Mouse (Mus musculus) MEL-GATA-1-ER (cell line): ENCODE data around the gene Gcgr.
"Not testable (repeated sequence)": the region's sequence is repeated elsewhere in the genome, so short reads cannot be mapped to it uniquely, and the experiment has no call there.

Experiments
- DNase-seq: peaks from one replicate; pipeline ENCODE4 v3.0.0-alpha.2; 2012; ENCODE audit warnings: low read depth; ENCODE audit errors: extremely low read depth

Gene Gcgr

DNA sequence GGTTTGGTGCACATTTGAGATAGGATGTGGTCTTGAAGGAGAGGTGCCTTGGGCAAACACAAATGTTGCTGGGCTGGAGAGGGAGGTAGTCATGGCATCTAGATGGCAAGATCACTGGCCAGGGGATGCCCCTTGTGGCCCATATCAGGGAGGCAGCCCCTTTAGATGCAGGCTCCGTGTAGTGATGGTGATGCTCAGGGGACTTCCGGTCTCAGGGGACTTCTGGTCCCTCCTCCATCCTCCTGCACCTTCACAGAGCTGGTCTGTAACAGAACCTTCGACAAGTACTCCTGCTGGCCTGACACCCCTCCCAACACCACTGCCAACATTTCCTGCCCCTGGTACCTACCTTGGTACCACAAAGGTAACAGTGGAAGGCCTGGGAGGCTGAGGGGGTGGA lies 5.3 kb downstream of the Gcgr start:
- DNase-seq: no peak

DNA sequence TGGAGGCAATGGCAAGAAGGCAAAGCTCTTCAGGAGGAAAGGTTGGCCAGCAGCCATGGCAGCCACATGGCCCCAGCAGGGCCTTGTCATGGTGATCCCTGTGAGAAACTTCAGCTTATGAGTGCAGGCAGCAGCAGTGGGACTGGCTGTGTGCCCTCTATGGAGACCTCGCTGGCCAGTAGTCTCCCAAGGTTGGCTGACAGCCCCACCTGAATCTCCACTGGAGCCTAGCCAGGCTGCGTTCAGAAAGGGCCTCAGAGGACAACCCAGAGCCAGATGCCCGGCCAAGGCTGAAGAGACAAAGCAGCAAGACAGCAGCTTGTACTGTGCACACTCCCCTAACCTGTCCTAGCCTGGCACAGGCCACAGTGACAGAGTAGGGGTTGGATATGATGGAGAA lies 8.0 kb downstream of the Gcgr start:
- no peak for DNase-seq

DNA sequence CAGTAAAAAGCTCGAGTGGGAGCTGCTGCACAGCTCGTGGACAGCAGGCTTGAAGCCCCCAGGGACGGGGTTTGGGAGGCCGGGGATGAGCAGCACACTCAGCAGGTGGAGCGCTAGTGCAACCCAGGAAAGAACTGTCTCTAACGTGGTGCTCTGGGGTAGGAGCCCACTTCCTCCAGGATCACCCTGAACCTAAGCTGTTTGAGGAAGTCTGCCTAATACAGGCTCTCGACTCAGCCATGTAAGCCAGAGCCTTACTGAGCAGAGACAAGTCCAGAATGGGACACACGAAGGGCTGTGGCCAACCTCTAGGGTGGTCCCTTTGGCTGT lies 8.4 kb downstream of the Gcgr start:
- no peak for DNase-seq

DNA sequence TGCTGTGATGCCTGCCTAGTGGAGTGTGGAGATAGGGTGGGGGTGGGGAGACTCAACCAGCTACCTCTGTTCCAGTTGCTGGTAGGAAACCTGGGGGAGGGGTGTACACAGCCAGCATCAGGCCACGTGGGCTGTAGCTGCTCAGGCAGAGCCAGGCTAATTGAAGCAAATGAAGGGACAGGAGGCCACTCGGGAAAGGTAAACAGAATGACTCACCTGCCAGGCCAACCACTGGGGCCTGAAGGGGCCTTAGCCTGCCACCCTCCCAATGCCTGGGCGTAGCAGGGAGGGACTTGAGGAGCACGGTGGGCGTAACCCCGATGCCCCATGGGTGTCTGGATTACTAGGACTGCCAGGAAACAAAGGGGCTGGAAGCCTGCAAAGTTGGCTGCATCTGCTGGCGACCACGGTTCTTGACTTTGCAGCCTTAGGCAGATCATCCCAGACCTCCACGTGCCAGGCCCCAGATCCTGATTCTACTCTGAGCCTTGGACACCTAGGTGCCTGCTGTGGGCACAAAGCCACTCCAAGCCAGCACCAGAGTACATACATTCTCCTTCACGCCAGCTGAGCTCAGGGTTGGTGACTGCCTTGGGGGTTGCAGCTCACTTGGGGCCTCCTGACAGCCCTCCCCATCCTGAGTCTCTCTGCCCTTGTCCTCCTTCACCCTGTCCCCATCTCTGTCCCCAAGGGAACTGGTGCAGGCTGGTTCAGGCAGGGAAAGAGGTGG lies 9.0 kb downstream of the Gcgr start:
- no peak for DNase-seq

DNA sequence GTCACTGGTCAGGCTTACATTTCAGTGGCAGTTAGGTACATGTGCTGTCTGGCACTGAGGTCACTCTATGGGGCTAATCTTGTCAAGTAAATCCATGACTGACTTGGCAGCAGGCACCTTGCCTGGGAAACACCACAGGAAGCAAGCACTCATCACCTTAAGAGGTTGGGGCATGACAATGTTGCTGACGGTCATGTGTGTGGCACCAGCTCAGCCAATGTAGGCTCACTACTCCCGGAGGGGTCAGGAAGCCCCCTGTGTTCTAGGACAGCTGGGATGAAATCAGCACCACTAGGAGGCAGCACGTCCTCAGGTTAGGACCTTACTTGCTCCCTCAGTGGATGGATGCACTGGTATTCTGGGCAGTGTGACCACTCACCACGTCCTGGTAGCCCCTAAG lies 11.4 kb downstream of the Gcgr start:
- DNase-seq: no peak

DNA sequence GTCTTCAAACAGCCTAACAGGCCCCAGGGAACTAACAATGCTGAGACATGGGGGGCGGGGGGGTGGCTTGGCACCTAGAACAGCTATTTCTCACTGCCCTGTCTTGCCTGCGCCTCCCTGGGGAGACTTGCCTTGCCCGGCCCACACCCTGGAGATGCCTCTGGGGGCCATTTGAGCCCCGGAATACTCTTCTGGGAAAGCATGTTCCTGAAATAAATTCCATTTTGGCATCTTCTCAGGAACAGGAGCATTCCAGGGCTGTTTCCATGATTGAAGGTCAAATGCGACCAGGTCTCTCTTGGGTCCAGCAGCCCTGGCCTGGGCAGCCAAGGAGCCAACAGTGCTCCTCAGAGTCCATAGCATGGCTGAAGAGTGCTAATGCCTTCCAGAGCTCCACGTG lies 11.9 kb downstream of the Gcgr start:
- DNase-seq: no peak

DNA sequence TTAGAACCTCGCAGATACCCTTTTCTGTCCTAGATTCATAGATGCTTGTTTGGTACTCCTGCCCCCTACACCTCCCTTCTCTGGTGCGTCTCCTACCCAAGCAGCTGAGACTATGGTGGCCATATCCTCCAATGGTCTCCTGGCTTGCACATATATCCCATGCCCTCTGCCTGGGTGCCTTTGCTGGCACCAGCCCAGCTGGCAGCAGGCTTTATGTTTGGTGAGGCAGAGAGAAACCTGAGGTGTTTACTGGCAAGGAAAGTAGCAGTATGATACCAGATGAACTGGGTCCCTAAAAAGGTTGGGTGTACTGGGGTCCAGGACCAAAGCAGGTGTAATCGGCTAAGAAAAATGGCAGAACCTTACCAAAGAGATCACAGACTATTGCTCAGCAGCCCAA lies 15.5 kb downstream of the Gcgr start:
- DNase-seq: no peak

DNA sequence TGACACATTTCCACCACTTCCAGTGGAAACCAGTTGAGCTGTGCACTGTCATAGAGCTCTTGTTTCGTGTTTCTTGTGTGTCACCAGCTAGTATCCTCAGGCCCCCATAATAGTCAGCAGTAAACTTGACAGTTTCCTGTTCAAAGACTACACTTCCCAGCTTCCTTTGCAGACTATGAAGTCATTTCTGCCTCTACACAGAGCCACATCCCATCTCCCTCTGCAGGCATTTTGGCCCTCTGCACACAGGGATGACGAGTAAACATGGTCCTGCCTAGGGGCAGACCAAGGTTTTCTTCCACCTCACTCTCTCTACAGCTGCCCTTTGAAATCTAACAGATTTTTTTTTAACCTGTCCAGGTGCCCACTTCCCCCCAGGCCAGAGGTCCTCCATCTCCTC lies 17.0 kb downstream of the Gcgr start:
- DNase-seq: no peak

DNA sequence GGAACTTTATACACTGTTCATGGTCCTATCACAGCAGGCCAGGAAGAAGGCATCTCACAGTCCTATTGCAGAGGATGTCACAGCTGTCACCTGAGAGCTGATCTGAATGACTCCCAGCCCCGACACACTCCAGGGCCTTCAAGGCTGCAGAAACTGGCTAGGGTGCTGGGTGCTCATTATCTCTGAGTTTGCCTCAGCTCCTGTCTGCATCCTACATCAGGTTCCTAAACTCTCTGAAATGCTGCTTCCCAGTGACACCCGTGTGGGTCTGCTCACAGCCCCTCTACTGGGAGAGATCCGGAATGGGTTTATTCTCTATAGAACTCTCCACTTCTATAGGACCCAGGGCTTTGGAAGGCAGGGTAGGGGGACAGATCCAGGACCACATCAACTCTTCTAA lies 17.7 kb downstream of the Gcgr start:
- no peak for DNase-seq

DNA sequence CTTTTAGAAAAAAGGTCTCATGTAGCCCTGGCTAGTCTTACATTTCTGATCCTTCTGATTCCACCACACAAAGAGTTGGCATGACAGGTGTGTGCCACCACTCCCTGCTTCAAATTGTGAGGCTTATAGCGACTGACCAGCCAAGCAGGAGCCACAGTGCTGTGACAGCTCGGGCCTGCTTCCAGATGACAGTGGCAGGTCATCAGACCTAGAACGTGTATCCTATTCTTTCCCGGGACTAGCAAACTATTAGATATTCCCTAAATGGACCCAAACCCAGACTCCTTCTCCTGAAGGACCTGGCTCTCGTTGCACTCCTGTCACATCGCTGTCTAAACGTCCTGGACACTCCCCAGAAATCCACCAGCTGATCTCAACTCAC lies 18.3 kb downstream of the Gcgr start:
- DNase-seq: no peak

DNA sequence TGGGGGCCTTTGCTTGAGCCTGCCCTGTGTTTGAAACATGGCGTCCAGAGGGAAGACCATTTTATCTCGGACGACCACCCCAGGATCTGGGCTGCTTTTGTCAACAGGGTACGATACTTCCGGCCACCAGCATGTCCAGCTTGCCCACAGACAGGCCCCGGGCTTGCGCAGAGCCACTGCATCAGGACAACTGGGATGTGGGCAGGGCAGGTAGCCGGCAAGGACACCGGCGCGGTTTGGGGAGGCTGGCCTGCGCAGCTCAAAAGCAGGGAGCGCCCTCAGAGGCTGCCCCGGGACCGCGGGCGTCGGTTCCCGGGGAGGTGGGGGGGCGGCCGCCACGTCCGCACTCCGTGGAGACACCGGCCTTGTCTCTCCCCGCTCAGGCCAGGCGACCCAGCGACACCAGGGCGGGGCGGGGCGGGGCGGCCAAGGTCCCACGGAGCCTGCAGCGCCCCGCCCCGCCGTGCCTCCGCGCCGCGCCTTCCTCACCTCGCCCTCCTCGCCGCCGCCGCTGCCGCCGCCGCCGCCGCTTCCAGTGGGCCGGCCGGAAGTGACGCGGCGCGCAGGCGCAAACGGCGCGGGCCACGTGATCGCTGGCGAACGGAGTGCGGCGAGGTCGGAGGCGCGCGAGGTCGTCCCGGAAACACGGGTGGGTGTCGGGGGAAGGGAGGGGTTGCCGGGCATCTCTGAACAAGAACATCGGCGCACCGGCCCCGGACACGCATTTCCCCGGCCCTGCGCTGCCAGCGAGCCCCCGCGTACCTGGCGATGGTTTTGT lies 18.9 kb downstream of the Gcgr start, which contains the start of gene Mcrip1:
Gene Mcrip1, minus strand, starts transcription at position 560 of the 778 bp plus-strand sequence.
- no peak for DNase-seq

DNA sequence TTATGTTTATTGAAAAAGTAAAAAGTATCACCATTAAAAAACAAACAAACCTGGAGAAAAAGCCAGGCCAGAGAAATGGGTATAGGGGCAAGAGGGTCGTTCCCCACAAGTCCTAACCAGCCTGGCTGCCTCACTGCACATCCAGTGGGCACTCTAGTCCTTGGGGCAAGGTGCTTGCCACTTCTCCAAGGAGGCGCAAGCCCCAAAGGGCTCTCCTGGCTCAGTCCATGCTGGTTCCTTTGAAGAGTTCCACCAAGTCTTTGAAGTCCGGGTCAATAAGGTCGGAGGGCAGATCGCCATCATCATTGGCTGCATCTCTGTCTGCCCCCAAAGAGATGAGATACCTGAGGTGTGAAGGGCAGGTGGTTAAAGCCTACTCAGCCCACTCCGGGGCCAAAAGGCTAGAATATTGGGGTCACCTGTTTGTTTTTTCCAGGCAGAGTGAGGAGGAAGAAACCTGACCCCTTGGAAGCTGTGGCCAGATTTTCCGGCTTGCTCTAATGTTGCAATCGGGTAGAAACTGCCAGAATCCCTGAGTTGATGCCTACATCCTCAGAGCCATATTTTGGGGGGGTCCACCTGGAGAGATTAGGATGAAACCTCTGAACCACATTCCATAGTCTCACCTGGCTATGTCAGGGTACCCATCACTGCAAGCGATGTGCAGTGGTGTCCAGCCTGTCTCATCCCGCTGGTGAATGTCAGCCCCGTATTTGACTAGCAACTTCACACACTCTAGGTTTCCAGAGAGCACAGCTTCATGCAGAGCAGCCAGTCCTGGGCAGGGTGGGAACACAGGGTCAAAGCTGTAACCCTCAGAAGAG lies 19.7 kb downstream of the Gcgr start:
- DNase-seq: no peak

DNA sequence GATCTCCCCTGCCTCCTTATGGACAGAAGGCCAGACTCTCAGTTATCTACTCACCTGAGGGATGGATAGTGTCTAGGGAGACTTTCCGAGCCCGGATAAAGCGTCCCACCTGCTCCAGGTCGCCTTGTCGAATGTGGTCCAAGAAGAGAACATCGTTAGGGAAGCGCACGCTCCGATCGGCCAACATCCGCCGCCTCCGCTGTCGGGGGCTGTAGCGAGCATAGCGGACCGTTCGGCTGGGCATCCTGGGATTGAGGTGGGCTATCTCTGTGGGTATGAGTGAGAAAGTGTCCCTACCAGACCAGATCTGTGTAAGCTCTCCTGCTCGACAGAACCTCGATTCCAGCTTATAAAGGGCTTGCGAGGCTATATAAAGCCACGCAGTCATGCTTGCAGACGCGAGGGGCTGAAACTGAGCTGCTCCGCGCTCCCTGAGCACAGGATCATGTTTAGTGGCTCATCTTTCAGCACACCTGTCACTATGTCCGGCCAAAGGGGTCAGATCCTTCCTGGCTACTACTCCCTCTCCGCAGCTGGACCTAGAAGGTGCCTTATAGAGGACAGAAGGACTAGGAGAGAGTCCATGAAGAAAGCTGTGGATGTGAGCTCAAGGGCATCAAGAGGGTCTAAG lies 20.4 kb downstream of the Gcgr start, which contains the start of gene Ppp1r27:
Gene Ppp1r27, minus strand, starts transcription at position 323 of the 631 bp plus-strand sequence.
- no peak for DNase-seq

DNA sequence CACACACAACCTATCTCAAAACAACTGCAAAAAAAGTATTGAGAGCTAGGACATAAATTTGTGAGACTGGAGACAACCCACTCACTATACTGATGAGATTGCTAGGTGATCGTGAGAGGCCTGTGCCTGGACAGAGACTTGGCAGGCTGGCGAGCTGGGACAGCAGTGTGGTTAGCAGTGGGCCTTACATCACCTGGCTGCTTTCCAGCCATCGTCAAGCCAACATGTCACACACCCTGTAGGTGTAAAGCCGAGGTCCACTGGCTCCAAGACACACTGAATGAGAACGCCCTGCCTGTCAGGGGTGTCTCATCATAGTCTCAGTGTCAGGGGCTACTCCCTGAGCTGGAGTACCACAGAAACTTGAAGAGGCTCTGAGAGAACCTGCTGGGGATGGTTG lies 22.2 kb downstream of the Gcgr start:
- no peak for DNase-seq

DNA sequence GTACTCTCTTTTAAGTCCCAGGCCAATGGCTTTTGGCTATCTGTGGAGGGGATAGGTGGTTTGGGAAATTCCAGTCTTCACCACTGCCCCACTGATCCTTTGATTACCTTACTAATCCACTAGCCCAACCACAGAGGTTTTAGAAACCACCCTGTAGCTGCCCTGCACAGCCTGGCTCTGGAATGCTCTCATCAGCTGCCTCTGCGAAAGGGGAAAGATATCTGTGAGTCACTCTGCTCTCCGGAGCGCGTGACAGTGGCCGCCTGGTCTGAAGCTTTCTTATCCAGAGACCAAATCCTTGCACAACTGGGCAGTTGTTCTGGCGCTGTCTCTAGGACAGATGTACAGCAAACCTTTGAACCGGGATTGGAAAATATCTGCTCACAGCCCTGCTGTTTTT lies 24.3 kb downstream of the Gcgr start:
- DNase-seq: no peak

DNA sequence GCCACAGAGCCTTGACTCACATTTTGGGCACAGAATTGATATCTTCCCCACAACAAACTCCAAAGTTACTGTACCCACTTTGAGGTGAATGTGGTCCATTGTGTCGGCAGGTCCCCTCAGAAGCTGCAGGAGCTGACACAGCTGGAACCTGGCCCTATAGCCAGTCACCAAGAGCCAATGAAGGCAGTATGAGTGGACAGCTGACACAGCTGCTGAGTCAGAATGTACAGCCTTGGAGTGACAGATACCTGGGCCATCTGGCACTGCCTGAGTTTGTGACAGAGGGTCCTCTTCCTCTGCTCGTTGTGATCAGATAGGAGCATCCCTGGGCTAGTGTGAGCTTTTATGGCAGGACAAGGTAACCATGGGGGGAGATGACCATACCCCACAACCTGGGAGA lies 24.8 kb downstream of the Gcgr start:
- DNase-seq: no peak

DNA sequence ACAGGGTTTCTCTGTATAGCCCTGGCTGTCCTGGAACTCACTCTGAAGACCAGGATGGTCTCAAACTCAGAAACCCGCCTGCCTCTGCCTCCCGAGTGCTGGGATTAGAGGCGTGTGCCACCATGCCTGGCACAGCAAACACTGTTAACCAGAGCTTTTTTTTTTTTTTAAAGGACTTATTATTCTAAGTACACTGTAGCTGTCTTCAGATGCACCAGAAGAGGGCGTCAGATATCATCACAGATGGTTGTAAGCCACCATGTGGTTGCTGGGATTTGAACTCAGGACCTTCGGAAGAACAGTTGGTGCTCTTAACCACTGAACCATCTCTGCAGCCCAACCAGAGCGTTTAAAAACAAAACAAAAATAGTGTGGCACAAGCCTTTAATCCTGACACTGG lies 28.3 kb downstream of the Gcgr start:
- DNase-seq: not testable (repeated sequence)

DNA sequence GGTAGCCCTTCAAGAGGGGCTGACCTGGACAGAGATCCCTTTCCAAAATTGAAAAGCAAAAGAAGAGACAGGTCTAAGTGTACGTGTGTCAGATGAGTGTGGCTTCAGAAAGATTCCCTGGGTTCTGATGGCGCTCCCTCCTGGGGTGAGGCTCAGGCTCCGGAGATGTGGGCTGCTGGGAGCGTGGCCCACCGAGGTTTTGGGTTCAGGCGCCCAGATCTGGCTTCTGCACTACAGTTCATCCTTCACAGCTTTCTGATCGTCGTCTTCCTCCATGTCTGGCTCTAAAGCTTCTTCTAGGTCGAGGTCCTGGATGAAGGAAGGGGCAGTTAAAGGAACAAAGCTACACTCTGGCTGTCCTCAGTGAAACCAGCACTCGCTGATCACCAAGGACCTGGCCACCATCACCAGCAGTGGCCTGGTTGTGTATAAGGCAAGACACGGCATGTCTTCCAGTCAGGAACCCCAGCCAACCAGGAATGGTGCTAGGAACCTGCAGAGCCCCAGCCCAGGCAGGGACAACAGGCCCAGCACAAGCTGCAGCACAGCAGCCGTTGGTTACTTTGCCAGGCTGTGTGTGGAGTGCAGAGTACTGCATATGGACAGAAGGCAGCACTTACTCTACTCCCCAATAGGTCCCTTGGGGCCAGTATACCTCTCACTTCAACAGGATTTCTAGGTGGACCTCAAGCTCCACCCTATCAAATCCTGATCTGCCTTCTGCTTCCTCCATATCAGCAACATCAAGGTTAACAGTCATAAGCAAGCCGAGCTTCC lies 30.6 kb downstream of the Gcgr start:
- no peak for DNase-seq

DNA sequence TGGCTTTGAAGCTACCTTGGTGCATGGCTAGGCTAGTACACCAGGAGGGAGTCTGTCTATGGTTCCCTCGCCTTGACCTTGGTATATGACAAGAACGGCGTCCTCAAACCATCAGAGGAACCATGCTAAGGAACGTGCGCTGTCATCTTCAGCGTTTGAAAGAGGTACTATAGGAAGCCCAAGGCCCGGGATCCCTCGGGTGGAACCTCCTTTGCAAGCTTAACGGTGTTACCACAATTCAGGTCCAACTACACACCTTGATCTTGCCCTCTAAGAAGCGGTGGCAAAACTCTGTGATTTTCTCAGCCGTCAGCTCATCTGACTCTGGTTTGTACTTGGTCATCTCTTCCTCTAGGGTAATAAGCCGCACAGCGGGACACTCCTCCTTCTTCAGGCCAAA lies 32.5 kb downstream of the Gcgr start:
- no peak for DNase-seq

DNA sequence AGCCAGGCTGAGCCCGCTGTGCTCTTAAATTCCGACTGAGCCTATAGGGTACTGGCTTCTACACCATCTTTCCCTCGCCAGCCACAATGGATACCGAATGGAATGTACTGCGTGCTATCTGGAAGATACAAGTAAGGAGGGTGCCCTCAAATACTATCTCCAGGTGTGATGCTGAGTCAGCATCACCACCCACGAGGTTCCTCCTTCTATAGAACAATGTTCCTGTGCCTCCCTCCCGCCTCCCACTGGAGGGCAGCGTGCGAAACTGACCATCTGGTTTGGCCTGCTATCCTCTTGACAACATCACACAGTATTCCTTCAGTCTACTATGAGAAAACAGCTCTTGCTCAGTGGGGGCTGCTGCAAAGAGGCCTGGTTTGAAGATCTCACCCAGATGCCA lies 34.6 kb downstream of the Gcgr start:
- DNase-seq: no peak

DNA sequence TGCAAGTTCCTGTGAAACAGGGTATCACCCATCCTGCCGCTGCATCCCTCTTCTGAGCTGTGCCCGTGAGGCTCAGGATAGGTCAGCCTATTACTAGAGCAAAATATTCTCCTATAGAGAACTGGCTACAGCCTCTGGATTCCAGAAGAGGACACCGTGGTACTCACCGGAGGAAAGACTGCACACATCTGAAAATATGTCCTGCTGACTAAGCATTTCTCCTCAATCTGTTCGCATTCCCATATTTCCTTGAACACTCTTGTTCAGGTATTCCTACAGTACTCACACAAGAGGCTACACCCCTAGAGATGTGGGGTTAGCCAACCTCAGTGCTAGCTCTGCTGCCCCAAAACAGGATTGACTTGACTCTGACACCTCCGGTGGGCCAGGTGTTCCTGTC lies 37.8 kb downstream of the Gcgr start:
- no peak for DNase-seq
